Mouse (Mus musculus) kidney, adult 8-10 months (tissue): ENCODE data around the gene Havcr2.
"Not testable (repeated sequence)": the region's sequence is repeated elsewhere in the genome, so short reads cannot be mapped to it uniquely, and the experiment has no call there.

Experiments used
- DNase-seq, 2 experiments: peaks; one replicate each; pipeline ENCODE4 v3.0.0; 2022

The Havcr2 gene

GRCm38 (mm10) chr11:46461362-46461761 is 6.6 kb downstream of the Havcr2 start:
- no peak for DNase-seq

GRCm38 (mm10) chr11:46461931-46462330 is 7.2 kb downstream of the Havcr2 start:
- no peak for DNase-seq

DNA sequence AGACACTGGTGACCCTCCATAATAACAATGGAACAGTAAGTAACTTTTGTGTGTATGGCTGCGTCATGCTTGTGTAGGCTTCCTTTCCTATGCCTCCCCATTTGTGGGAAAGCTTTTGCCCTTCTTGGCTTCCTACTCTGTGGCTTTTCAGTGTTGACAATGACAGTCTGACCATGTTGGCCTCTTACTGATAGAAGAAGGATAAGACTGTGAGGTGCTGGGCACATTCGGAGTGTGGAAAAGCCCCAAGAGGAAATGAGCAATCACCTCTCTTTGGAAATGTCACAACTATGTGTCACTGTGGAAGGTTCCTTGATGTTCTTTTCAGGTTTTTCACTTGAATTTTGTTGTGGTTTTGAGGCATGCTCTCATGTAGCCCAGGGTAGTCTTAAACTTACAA is 12.1 kb downstream of the Havcr2 start:
- no peak for DNase-seq

DNA sequence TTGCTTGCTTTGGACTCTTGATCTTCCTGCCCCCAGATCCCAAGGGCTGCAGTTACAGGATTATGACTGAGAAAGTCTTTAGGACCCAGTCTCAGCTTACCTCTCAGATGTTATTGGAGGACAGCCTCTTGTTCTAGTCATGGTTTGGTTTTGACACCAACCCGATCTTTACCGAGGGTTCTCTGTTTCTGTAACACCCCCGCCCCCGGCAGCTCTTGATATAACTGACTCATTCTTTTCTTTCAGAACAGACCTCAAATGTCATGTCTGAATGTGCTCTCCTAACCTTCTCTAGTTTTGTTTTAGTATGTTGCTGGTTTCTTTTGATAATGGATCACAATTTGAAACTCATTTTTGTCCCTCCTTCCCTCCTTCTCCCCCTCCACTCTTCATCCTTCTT is 19.5 kb downstream of the Havcr2 start:
- no peak for DNase-seq

DNA sequence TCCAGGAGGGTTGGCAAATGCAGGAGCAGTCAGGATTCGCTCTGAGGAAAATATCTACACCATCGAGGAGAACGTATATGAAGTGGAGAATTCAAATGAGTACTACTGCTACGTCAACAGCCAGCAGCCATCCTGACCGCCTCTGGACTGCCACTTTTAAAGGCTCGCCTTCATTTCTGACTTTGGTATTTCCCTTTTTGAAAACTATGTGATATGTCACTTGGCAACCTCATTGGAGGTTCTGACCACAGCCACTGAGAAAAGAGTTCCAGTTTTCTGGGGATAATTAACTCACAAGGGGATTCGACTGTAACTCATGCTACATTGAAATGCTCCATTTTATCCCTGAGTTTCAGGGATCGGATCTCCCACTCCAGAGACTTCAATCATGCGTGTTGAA is 24.6 kb downstream of the Havcr2 start:
- no peak for DNase-seq

GRCm38 (mm10) chr11:46480517-46480916 is 25.8 kb downstream of the Havcr2 start:
- DNase-seq = no peak

DNA sequence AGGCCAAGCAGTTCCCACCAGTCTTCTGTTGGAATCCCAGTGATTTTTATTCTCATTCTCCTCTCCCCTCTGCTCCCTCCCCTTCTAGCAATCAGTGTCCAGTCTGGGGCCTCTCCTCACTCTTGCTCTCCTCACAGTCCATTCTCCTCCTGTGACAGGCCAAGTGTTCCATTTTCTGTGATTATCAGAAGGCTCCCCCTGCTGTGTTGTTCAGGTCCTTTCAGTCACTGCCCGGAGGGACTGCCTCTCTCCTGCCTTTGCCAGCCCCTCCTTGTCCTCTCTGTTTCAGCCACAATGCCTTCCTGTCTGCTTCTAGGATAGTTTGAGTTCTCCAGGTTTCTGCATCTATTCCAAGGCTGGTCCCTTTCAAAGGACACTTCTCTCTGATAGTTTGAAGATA is 33.5 kb downstream of the Havcr2 start:
- DNase-seq = no peak

- no peak for DNase-seq
Measured at GRCm38 (mm10) chr11:46488650-46489049, 33.9 kb downstream of the Havcr2 start.

GRCm38 (mm10) chr11:46507146-46507545 is 52.4 kb downstream of the Havcr2 start:
- DNase-seq = no peak

GRCm38 (mm10) chr11:46509900-46510299 is 55.2 kb downstream of the Havcr2 start:
- DNase-seq = no peak

DNA sequence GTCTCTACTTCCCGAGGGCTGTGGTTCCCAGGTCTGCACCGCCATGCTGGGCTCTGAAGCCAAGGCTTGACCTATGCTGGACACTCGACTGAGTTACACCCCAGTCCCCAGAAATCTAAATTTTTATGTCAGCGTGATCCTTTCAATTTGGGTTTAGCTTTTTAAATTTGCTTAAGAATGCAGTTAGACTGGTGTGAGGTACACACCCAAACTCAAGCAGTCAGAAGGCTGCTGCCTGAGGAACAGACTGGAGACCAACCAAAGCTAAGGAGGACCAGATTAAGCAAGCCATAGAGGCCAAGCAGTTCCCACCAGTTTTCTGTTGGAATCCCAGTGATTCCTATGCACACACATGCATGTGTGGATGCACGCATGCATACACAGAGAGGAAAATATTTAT is 66.6 kb downstream of the Havcr2 start:
- DNase-seq = not testable (repeated sequence)

DNA sequence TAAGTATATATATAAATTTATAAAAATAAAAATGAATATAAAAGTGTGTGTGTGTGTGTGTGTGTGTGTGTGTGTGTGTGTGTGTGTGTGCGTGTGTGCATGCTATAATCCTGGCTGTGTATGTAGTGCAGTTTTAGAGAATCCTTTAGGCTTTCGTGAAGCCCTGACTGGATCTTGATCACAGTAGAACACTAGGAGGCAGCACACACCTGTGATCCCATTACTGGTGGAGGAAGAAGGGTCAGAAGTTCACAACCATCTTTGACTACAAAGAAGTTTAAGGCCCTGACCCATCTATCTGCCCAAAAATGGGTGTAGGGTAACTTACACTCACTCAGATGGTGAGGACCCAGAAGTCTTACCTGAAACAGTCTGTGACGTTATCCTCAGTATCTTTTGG is 68.0 kb downstream of the Havcr2 start:
- peak; percentile 4 to 29 for DNase-seq

DNA sequence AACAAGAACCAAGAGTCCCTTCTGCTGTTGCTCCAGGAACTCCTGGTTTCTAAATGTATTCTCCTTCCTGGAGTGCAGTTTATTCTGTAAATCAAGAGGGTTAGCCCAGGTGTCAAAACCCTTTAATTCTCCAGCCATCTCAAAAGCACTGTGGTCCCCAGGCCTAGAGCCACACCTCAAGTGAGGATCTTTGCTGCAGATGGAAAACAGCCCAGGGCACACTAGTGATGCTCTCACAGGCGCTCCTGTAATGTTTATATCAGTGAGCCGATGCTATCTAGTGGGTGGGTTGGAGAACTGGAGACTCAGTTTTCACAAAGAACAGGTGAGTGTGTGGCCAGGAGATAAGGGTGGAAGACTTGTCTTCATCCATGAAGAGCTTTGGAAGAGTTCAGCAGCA is 69.2 kb downstream of the Havcr2 start, which contains the start of gene Gm12169:
TSS of gene Gm12169 (plus strand) at position 301 of the 400 bp plus-strand sequence.
- DNase-seq = no peak

GRCm38 (mm10) chr11:46530149-46530548 is 75.4 kb downstream of the Havcr2 start:
- no peak for DNase-seq
